Mouse (Mus musculus): ENCODE measurements around the gene Prr12. TPM values are rescaled to one million over a fixed set of nuclear protein-coding genes. Genes with fewer than 3 reads are reported as not detected.
"Not testable (repeated sequence)": the region's sequence is repeated elsewhere in the genome, so short reads cannot be mapped to it uniquely, and the experiment has no call there.

Prr12 gene
- 14.9 and 17.2 TPM in 2 replicates for polyA plus RNA-seq (2015; fragmentation: Nextera tagmentation; extraction: Ambion mirVana)

- Histone ChIP-seq H3K4me2 (peak within 1 kb of the TSS; percentile 97), H3K9me3 (replicated peaks) (no peaks in the 10 kb centered on the region), H3K27me3 (no peaks in the 10 kb centered on the region), H3K4me3 (peak within 1 kb of the TSS; percentile 93), H3K27ac (peak within 1 kb of the TSS; percentile 100), H3K36me3 (ENCODE audit: poor library complexity, severe bottlenecking) (peaks cover 26% of the 10 kb centered on the region), H3K9ac (peak within 1 kb of the TSS; percentile 93), H3K4me1 (peaks cover 28% of the 10 kb centered on the region)
- 0% methylated on average over 5 of the region's 18 CpGs for WGBS
- no peak for ATAC-seq
These were observed at the start of gene Prr12 for GRCm38 (mm10) chr7:45052862-45053116. Gene Prr12, minus strand, starts transcription at chr7:45052881.

DNA sequence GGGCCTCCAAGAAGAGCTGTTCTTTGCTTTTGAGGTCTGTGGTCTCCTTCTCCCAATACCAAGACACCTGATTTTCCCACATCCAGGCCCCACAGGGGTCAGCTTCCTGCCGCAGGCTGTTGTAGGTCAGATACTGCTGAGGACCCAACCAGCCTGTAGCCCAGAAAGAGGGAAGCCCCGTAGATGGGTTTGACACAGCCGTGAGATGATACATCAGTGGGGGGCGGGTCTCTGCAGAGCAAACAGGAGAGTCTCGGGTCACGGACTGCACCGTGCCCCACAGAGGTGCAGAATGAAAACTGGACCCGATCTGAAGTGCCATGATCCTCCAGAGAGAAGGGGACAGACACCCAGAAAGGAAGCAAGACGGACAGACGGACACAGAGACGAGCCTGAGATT, 49.8 kb upstream of the Prr12 start:
- 94% methylated on average over 11 of the region's 11 CpGs for whole genome bisulfite sequencing
- H3K27ac ChIP-seq, result no peak overlapping the region

GRCm38 (mm10) chr7:45100046-45100445, 47.4 kb upstream of the Prr12 start:
- Histone ChIP-seq H3K9me3 (replicated peaks) (no peaks in the 10 kb centered on the region), H3K36me3 (ENCODE audit: poor library complexity, severe bottlenecking) (no peaks in the 10 kb centered on the region), H3K4me1 (no peaks in the 10 kb centered on the region), H3K9ac (no peak overlapping the region), H3K4me2 (no peak overlapping the region), H3K27me3 (no peaks in the 10 kb centered on the region), H3K27ac (no peak overlapping the region), H3K4me3 (no peak overlapping the region)
- ATAC-seq, result no peak
- WGBS, result 92% methylated on average over 6 of the region's 6 CpGs

More for the DNA sequence above, 49.8 kb upstream of the Prr12 start:
- Histone ChIP-seq H3K9me3 (replicated peaks) (no peaks in the 10 kb centered on the region), H3K36me3 (ENCODE audit: poor library complexity, severe bottlenecking) (no peaks in the 10 kb centered on the region), H3K4me1 (no peaks in the 10 kb centered on the region), H3K4me2 (no peak overlapping the region), H3K9ac (no peak overlapping the region), H3K4me3 (no peak overlapping the region), H3K27me3 (no peaks in the 10 kb centered on the region)
- no peak for ATAC-seq

GRCm38 (mm10) chr7:45098541-45099240, 46.0 kb upstream of the Prr12 start:
- no peaks in the 10 kb centered on the region for H3K9me3 ChIP-seq (replicated peaks)
- no peak overlapping the region for H3K27ac ChIP-seq
- no peaks in the 10 kb centered on the region for H3K4me1 ChIP-seq
- H3K4me3 ChIP-seq, result no peak overlapping the region
- no peak overlapping the region for H3K4me2 ChIP-seq
- 91% methylated on average over 8 of the region's 8 CpGs for WGBS
- no peak for ATAC-seq
- no peak overlapping the region for H3K9ac ChIP-seq
- H3K27me3 ChIP-seq, result no peaks in the 10 kb centered on the region
- H3K36me3 ChIP-seq (ENCODE audit: poor library complexity, severe bottlenecking), result no peaks in the 10 kb centered on the region

DNA sequence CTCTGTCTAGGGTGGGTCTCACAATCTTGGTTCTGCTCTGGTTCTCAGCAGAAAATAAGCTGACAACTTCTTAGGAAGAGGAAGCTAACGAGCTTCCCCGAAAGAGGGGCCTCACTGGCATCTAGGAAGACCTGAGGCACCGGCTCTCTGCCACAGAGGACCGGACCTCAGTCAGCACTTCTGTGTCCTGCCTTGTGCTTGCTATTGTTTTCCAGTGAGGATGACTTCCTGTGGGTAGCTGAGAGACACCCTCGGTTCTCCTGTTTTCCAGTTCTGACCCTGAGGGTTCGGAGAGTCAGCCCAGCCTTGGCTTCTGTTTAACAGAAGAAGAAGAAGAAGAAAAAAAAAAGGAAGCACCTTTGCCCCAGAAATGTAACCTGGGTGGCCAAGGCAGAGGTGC, 44.8 kb upstream of the Prr12 start:
- no peaks in the 10 kb centered on the region for H3K9me3 ChIP-seq (replicated peaks)
- H3K27ac ChIP-seq, result no peak overlapping the region
- H3K36me3 ChIP-seq (ENCODE audit: poor library complexity, severe bottlenecking), result no peaks in the 10 kb centered on the region
- WGBS, result 54% methylated on average over 6 of the region's 6 CpGs
- no peaks in the 10 kb centered on the region for H3K27me3 ChIP-seq
- ATAC-seq, result no peak
- H3K4me2 ChIP-seq, result no peak overlapping the region
- no peak overlapping the region for H3K4me3 ChIP-seq
- peaks cover 6% of the 10 kb centered on the region; the same call in 1 of the 2 replicates for H3K4me1 ChIP-seq
- no peak overlapping the region for H3K9ac ChIP-seq

- not testable (repeated sequence) for H3K4me3 ChIP-seq; H3K27ac ChIP-seq; H3K4me2 ChIP-seq; H3K9me3 ChIP-seq (replicated peaks); ATAC-seq; H3K9ac ChIP-seq; H3K36me3 ChIP-seq (ENCODE audit: poor library complexity, severe bottlenecking); H3K27me3 ChIP-seq
- H3K4me1 ChIP-seq, result peaks cover 17% of the 10 kb centered on the region
- WGBS, result 90% methylated on average over 14 of the region's 14 CpGs
These were observed 43.3 kb upstream of the Prr12 start for GRCm38 (mm10) chr7:45095965-45096364.

DNA sequence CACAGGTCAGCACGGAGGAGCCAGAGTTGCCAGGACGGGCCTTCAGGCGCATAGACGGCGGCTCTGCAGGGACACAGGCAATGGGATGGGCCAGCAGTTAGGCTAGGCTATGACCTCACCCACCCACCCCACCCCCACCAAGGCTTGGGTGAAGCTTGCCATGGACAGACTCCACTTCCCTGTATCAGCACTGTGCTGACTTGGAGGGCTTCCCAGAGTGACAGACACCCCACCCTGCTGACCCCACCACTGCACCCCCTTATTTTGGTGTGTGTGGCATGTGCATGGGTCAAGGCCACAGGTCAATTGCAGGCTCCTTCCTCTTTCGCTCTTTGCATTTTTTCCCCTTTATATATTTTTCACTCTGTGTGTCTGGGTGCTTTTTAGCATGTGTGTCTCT, 42.7 kb upstream of the Prr12 start:
- no peak overlapping the region for H3K4me2 ChIP-seq
- 87% methylated on average over 6 of the region's 6 CpGs for WGBS
- no peaks in the 10 kb centered on the region for H3K27me3 ChIP-seq
- no peak overlapping the region for H3K4me3 ChIP-seq
- no peak overlapping the region for H3K9ac ChIP-seq
- H3K9me3 ChIP-seq (replicated peaks), result no peaks in the 10 kb centered on the region
- no peak for ATAC-seq
- H3K36me3 ChIP-seq (ENCODE audit: poor library complexity, severe bottlenecking), result no peaks in the 10 kb centered on the region
- H3K27ac ChIP-seq, result no peak overlapping the region
- H3K4me1 ChIP-seq, result peaks cover 19% of the 10 kb centered on the region

DNA sequence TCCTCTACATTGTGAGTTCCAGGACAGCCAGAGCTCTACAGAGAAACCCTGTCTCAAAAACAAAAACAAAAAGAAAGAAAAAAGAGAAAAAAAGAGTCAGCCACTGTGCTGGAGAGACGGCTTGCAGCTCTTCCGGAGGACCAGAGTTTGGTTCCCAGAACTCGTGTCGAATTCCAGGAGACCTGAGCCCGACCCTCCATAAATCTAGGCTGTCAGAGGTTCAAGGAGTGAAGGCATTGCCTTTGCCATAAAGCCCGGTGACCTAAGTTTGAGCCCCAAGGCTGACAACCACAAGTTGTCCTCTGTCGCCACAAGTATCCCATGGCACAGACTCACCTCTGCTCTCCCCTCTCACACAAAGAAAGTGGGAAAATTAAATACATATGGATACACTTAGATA, 41.4 kb upstream of the Prr12 start:
- Histone ChIP-seq H3K9ac (no peak overlapping the region), H3K9me3 (replicated peaks) (no peaks in the 10 kb centered on the region), H3K27ac (no peak overlapping the region), H3K27me3 (no peaks in the 10 kb centered on the region), H3K4me3 (no peak overlapping the region), H3K36me3 (ENCODE audit: poor library complexity, severe bottlenecking) (no peaks in the 10 kb centered on the region), H3K4me1 (peaks cover 19% of the 10 kb centered on the region), H3K4me2 (no peak overlapping the region)
- ATAC-seq, result no peak
- 80% methylated on average over 7 of the region's 7 CpGs for WGBS

DNA sequence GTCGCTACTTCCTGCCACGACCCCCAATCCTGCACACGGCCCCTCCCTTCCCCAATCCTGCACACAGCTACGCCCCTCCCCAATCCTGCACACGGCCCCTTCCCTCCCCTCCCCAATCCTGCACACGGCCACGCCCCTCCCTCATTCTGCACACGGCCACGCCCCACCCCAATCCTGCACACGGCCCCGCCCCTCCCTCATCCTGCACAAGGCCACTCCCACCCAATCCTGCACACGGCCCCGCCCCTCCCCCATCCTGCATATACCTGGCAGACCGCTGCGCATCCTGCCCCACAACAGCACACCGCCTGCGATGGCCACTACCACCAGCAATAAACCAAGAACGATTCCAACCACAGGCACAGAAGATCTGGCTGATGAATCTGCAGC, 40.8 kb upstream of the Prr12 start:
- no peak for ATAC-seq
- WGBS, result 37% methylated on average over 18 of the region's 18 CpGs
- Histone ChIP-seq H3K9me3 (replicated peaks) (no peaks in the 10 kb centered on the region), H3K4me2 (no peak overlapping the region), H3K9ac (no peak overlapping the region), H3K27ac (no peak overlapping the region), H3K36me3 (ENCODE audit: poor library complexity, severe bottlenecking) (peaks cover 1% of the 10 kb centered on the region; the same call in 1 of the 2 replicates), H3K4me3 (no peak overlapping the region), H3K4me1 (peaks cover 19% of the 10 kb centered on the region), H3K27me3 (no peaks in the 10 kb centered on the region)

- Histone ChIP-seq H3K36me3 (ENCODE audit: poor library complexity, severe bottlenecking) (peaks cover 7% of the 10 kb centered on the region; the same call in 1 of the 2 replicates), H3K27me3 (no peaks in the 10 kb centered on the region), H3K9me3 (replicated peaks) (no peaks in the 10 kb centered on the region), H3K4me3 (no peak overlapping the region), H3K4me1 (peaks cover 19% of the 10 kb centered on the region), H3K9ac (no peak overlapping the region), H3K27ac (no peak overlapping the region), H3K4me2 (no peak overlapping the region)
- 67% methylated on average over 12 of the region's 12 CpGs for WGBS
- ATAC-seq, result no peak
These were observed 40.3 kb upstream of the Prr12 start for GRCm38 (mm10) chr7:45092828-45093515.

- Histone ChIP-seq H3K9me3 (replicated peaks) (no peaks in the 10 kb centered on the region), H3K27ac (peak within 1 kb of the TSS; percentile 19; the same call in 1 of the 2 replicates), H3K4me3 (peak within 1 kb of the TSS; percentile 43), H3K4me2 (peak within 1 kb of the TSS; percentile 66), H3K4me1 (peaks cover 19% of the 10 kb centered on the region), H3K27me3 (no peaks in the 10 kb centered on the region), H3K36me3 (ENCODE audit: poor library complexity, severe bottlenecking) (peaks cover 15% of the 10 kb centered on the region), H3K9ac (peak within 1 kb of the TSS; percentile 66)
- WGBS, result under 1% methylated on average over 16 of the region's 16 CpGs
- ATAC-seq, result peak; percentile 96
These were observed 39.4 kb upstream of the Prr12 start, which contains the start of gene Rcn3 for GRCm38 (mm10) chr7:45092048-45092447. Gene Rcn3, minus strand, starts transcription at chr7:45092221.

DNA sequence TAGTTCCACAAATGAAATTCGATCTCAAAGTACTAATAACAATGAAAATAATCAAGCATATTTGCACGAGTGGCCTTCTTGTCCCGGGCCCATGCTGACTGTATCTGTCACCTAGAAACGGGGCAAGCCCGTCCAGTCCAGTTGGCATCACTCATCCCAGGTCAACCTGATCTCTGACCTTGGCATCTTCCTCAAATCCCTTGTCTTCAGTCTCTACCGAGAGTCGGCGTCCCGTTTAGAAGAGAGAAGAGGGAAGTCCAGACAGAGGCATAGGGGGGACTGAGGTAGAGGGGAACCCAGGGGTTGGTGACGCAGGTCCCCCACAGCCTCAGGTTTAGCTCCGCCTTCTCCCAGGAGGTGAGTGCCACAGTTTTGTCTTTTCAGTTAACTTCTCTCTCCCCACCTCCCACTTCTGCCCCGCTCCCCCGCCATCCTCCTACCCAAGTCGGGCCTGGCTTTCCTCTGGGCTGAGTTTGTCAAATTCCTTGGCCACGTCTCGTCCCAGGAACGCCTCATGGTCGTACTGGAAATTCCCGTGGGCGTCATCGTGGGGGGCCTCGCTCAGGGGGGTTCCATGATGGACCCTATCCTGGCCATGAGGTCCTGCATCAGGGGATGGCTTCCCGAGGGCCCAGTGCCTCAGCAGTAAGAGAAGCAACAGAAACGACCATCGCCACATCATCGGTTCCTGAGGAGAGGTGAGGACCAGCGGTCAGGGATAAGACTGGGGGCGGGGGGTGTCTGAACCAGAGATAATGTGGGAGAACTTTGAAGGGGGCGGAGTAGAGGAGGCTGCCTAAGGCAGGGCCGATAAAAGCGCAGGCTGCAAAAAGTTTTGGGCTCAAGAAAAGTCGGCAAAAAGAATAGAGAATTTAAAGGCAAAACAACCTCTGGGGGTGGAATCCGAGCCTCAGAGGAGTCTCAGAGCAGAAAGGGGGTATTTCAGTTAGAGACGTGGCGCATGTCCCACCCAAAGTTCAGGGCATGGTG, 38.6 kb upstream of the Prr12 start:
- Histone ChIP-seq H3K36me3 (ENCODE audit: poor library complexity, severe bottlenecking) (peaks cover 23% of the 10 kb centered on the region), H3K4me3 (peak overlapping the region; percentile 43), H3K9ac (peak overlapping the region; percentile 66), H3K9me3 (replicated peaks) (no peaks in the 10 kb centered on the region), H3K27ac (peak overlapping the region; percentile 19; the same call in 1 of the 2 replicates), H3K4me1 (peaks cover 19% of the 10 kb centered on the region), H3K27me3 (no peaks in the 10 kb centered on the region), H3K4me2 (peak overlapping the region; percentile 66)
- peak; percentile 61 for ATAC-seq
- 16% methylated on average over 35 of the region's 35 CpGs for WGBS
